Mouse (Mus musculus) CH12.LX (cell line): ENCODE results near the gene Lmf2. TPM values are rescaled to one million over a fixed set of nuclear protein-coding genes. Genes with fewer than 3 reads are reported as not detected.

Experiments used
- DNase-seq: peaks from one replicate; pipeline ENCODE4 v3.0.0-alpha.2; 2013; ENCODE audit errors: extremely low read depth
- H3K27ac ChIP-seq: 2 replicates; pipeline ENCODE4 v1.5.1; 2012; ENCODE audit warnings: low read depth, mild to moderate bottlenecking, control low read depth, moderate library complexity; ENCODE audit not compliant: insufficient read depth
- H3K27me3 ChIP-seq: replicated peaks from 2 replicates; pipeline ENCODE3; 2012; ENCODE audit warnings: inconsistent platforms
- H3K36me3 ChIP-seq, 2 experiments: replicated peaks in 1 of 2; 2 replicates each; pipeline versions ENCODE3 to v1.6.1; 2012; ENCODE audit warnings: inconsistent platforms in 1 of 2, low read length in 1 of 2, mild to moderate bottlenecking in 1 of 2, mixed read lengths in 1 of 2, moderate library complexity in 1 of 2; ENCODE audit not compliant: control insufficient read depth in 1 of 2, insufficient read depth in 1 of 2
- H3K4me1 ChIP-seq, 2 experiments: 2 replicates each; pipeline ENCODE4 v1.6.1; 2012; ENCODE audit warnings: inconsistent platforms in 1 of 2, moderate library complexity in 1 of 2; ENCODE audit not compliant: insufficient read depth in 2 of 2, control insufficient read depth in 1 of 2
- H3K4me2 ChIP-seq: 2 replicates; pipeline ENCODE4 v1.6.1; 2012; ENCODE audit warnings: low read depth, mild to moderate bottlenecking, control low read depth; ENCODE audit not compliant: poor library complexity, insufficient read depth, severe bottlenecking
- H3K4me3 ChIP-seq, 3 experiments: fragments of 150-350 bp in 1 of 3; sonication (generic) in 1 of 3; replicated peaks in 1 of 3; 2 replicates each; pipeline versions ENCODE3 to v1.5.1; 2011 to 2012; ENCODE audit warnings: low read depth in 2 of 3, low read length in 2 of 3, mild to moderate bottlenecking in 2 of 3, moderate library complexity in 2 of 3, control low read depth in 1 of 3, improper control_type of control experiment in 1 of 3, inconsistent platforms in 1 of 3, mixed read lengths in 1 of 3; ENCODE audit not compliant: poor library complexity in 1 of 3
- H3K79me2 ChIP-seq: replicated peaks from 2 replicates; pipeline ENCODE4 v1.6.1; 2012; ENCODE audit warnings: mild to moderate bottlenecking, moderate library complexity; ENCODE audit not compliant: control insufficient read depth, poor library complexity, insufficient read depth, severe bottlenecking; ENCODE audit errors: extremely low read depth
- H3K9ac ChIP-seq: 2 replicates; pipeline ENCODE4 v1.6.1; 2012; ENCODE audit warnings: low read depth, mild to moderate bottlenecking, control low read depth, moderate library complexity; ENCODE audit not compliant: insufficient read depth
- H3K9me3 ChIP-seq: replicated peaks from 2 replicates; pipeline ENCODE3; 2012; ENCODE audit warnings: low read length, inconsistent platforms, mixed read lengths
- CHD2 ChIP-seq: IDR thresholded peaks from 2 replicates; pipeline ENCODE4 v1.6.1; 2011; ENCODE audit warnings: low read length, improper control_type of control experiment
- E2F4 ChIP-seq: IDR thresholded peaks from 2 replicates; pipeline ENCODE4 v1.6.1; 2011; ENCODE audit warnings: low read depth, low read length, improper control_type of control experiment; ENCODE audit not compliant: insufficient replicate concordance
- EP300 ChIP-seq: IDR thresholded peaks from 2 replicates; pipeline ENCODE4 v1.6.1; 2011; ENCODE audit warnings: low read length, improper control_type of control experiment
- HCFC1 ChIP-seq: IDR thresholded peaks from 2 replicates; pipeline ENCODE4 v1.6.1; 2012; ENCODE audit warnings: low read depth, mild to moderate bottlenecking, inconsistent platforms, low read length, improper control_type of control experiment
- JUN ChIP-seq: IDR thresholded peaks from 2 replicates; pipeline ENCODE4 v1.6.1; 2011; ENCODE audit warnings: low read depth, mild to moderate bottlenecking, low read length, improper control_type of control experiment, moderate library complexity; ENCODE audit not compliant: insufficient read depth
- MEF2A ChIP-seq: IDR thresholded peaks from 2 replicates; pipeline ENCODE4 v1.6.1; 2014; ENCODE audit warnings: low read depth, mild to moderate bottlenecking, inconsistent platforms, low read length, improper control_type of control experiment, borderline replicate concordance
- MXI1 ChIP-seq: IDR thresholded peaks from 2 replicates; pipeline ENCODE4 v1.6.1; 2011; ENCODE audit warnings: mild to moderate bottlenecking, low read depth, low read length, improper control_type of control experiment
- POLR2A ChIP-seq: IDR thresholded peaks from 2 replicates; pipeline ENCODE4 v1.6.1; 2011; ENCODE audit warnings: low read depth, mild to moderate bottlenecking, improper control_type of control experiment, low read length
- RCOR1 ChIP-seq: conservative IDR thresholded peaks from 2 replicates; pipeline ENCODE4 v1.6.1; 2012; ENCODE audit warnings: low read depth, mild to moderate bottlenecking, inconsistent platforms, low read length, improper control_type of control experiment
- UBTF ChIP-seq: IDR thresholded peaks from 2 replicates; pipeline ENCODE4 v1.6.1; 2012; ENCODE audit warnings: low read depth, mild to moderate bottlenecking, inconsistent platforms, low read length, improper control_type of control experiment, moderate library complexity
- ZC3H11A ChIP-seq: IDR thresholded peaks from 2 replicates; pipeline ENCODE4 v1.6.1; 2012; ENCODE audit warnings: low read depth, mild to moderate bottlenecking, inconsistent platforms, low read length, improper control_type of control experiment
- ZMIZ1 ChIP-seq: IDR thresholded peaks from 2 replicates; pipeline ENCODE4 v1.6.1; 2012; ENCODE audit warnings: low read depth, mild to moderate bottlenecking, inconsistent platforms, low read length, improper control_type of control experiment
- ZNF384 ChIP-seq: IDR thresholded peaks from 2 replicates; pipeline ENCODE4 v1.6.1; 2012; ENCODE audit warnings: low read depth, low read length, improper control_type of control experiment, inconsistent platforms
- dilution Hi-C: fragments of 300-500 bp; cut with MboI; formaldehyde crosslinking; loops from 2 replicates; pipeline ENCODE4 v1.14.3; 2020; ENCODE audit warnings: low sequenced_read_pairs; ENCODE audit not compliant: extremely low pct_unique_long_range_greater_than_20kb, extremely low pct_ligation_motif_present
- in situ Hi-C: fragments of 300-500 bp; cut with MboI; formaldehyde crosslinking; loops from 3 replicates; pipeline ENCODE4 v1.14.3; 2019; ENCODE audit warnings: low sequenced_read_pairs, low pct_ligation_motif_present, low pct_unique_long_range_greater_than_20kb, mixed read lengths
- polyA plus RNA-seq: library from polyadenylated mRNA; unstranded; fragments of >175 nt; gene quantifications from 2 replicates; pipeline ENCODE4 v1.2.1, GENCODE M21; 2012; ENCODE audit warnings: low read depth; ENCODE audit not compliant: insufficient read length
- total RNA-seq, 2 experiments: library from RNA; depleted of rRNA; stranded (reverse); fragments of 300-350 nt in 1 of 2; fragments of >200 nt in 1 of 2; gene quantifications; 2 replicates each; pipeline ENCODE4 v1.2.3; 2012 to 2014

Lmf2 gene
- total and polyA plus RNA-seq, 3 experiments, result 9.9 to 36.2 (median 18.5) TPM

- peaks cover 0 to 13% of the 10 kb centered on the region in 2 experiments for H3K36me3 ChIP-seq
- H3K27ac ChIP-seq, result no peak overlapping the region
- H3K9me3 ChIP-seq, result no peaks in the 10 kb centered on the region
- no peaks in the 10 kb centered on the region for H3K27me3 ChIP-seq
- peaks cover 11% of the 10 kb centered on the region for H3K79me2 ChIP-seq
- in situ Hi-C loops, result no loop called here
- dilution Hi-C loops, result no loop called here
- peaks cover 24 to 56% of the 10 kb centered on the region in 2 experiments for H3K4me1 ChIP-seq
- peak overlapping the region; percentile 79 for H3K9ac ChIP-seq
- TF ChIP-seq UBTF (0 out of 2 replicates have a peak, but pooled peaks have one; percentile 1), MEF2A (no peak), POLR2A (no peak), MXI1 (0 out of 2 replicates have a peak, but pooled peaks have one; percentile 71), ZNF384 (no peak)
- peak overlapping the region; percentile 82 to 94 (median 93) for H3K4me3 ChIP-seq
- DNase-seq, result no peak
- H3K4me2 ChIP-seq, result peak overlapping the region; percentile 48; the same call in 1 of the 2 replicates
Measured at GRCm38 (mm10) chr15:89314511-89315189, 40.8 kb downstream of the Lmf2 start.

GRCm38 (mm10) chr15:89314107-89314506 lies 41.4 kb downstream of the Lmf2 start:
- DNase-seq, result no peak
- H3K27me3 ChIP-seq, result no peaks in the 10 kb centered on the region
- no peak overlapping the region for H3K27ac ChIP-seq
- H3K4me1 ChIP-seq, result peaks cover 29 to 62% of the 10 kb centered on the region in 2 experiments
- in situ Hi-C loops, result no loop called here
- H3K4me2 ChIP-seq, result peak overlapping the region; percentile 48; the same call in 1 of the 2 replicates
- dilution Hi-C loops, result no loop called here
- peak overlapping the region; percentile 82 to 94 (median 93) for H3K4me3 ChIP-seq
- H3K79me2 ChIP-seq, result peaks cover 11% of the 10 kb centered on the region
- no peaks in the 10 kb centered on the region for H3K9me3 ChIP-seq
- peak overlapping the region; percentile 79 for H3K9ac ChIP-seq
- peaks cover 0 to 13% of the 10 kb centered on the region in 2 experiments for H3K36me3 ChIP-seq
- TF ChIP-seq E2F4, result no peak
- TF ChIP-seq ZMIZ1, result no peak
- no peak for TF ChIP-seq EP300
- TF ChIP-seq RCOR1, result no peak
- no peak for TF ChIP-seq CHD2
- no peak for TF ChIP-seq HCFC1
- no peak for TF ChIP-seq ZNF384
- no peak for TF ChIP-seq JUN
- no peak for TF ChIP-seq ZC3H11A
